Comparison of ENCODE assay signal across 8 mouse cellular contexts in the genomic region with DNA sequence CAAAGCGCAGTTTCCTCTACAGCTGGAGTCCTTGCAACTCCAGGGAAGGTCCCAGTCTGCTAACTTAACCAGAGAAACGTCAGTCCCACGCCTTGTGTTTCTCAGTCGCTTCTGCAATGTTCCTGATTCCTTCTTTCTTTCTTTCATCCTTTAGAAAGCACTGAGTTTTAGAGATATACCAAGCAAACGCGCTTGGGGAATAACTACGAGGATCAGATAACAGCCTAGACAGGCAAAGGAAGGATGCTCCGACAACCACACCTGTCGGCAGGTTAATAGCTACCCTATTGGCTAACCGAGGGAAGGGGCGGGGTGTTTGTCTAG. TPM values are rescaled to one million over a fixed set of nuclear protein-coding genes. Genes with fewer than 3 reads are reported as not detected.
DNase-seq lines count a peak whose midpoint lies in the region; ATAC-seq and TF ChIP-seq lines count a peak whose summit lies in the region.

No protein-coding gene starts in this region.

- H3K4me3 ChIP-seq in heart, adult 2 months: peak overlapping the region; percentile 70
- H3K4me3 ChIP-seq in myocyte: peak overlapping the region; percentile 68

- no peak for TF ChIP-seq EP300 in heart, adult 2 months (IDR thresholded peaks at IDR 0.05; ENCODE audit: insufficient read depth, low read depth, low read length)

- H3K4me1 ChIP-seq in heart, adult 2 months (ENCODE audit: control insufficient read depth, insufficient read depth, low read length): peaks cover 18% of the 10 kb centered on the region

- H3K9ac ChIP-seq in heart, adult 2 months (ENCODE audit: low read depth, low read length): no peak overlapping the region

- peak in 1 of 2 experiments; percentile 86 for DNase-seq in heart, adult 2 months
- DNase-seq in heart, postnatal 4 days: no peak
- DNase-seq in urinary bladder, postnatal 14 days (ENCODE audit: low spot score): peak; percentile 92
- no peak for DNase-seq in urinary bladder, postnatal 36 days (ENCODE audit: low spot score in 2 of 2)
- peak; percentile 94 to 96 for DNase-seq in kidney, postnatal 25 days
- DNase-seq in ovary, postnatal 10 days (ENCODE audit: low spot score): no peak

- H3K79me2 ChIP-seq in heart, adult 2 months (replicated peaks; ENCODE audit: control insufficient read depth, insufficient read depth, low read length): peaks cover 6% of the 10 kb centered on the region
- H3K79me2 ChIP-seq in myocyte (ENCODE audit: control insufficient read depth, insufficient read depth): peaks cover 38% of the 10 kb centered on the region

- no peaks in the 10 kb centered on the region for H3K27me3 ChIP-seq in heart, adult 2 months (ENCODE audit: control insufficient read depth, insufficient read depth, low read length)
- no peaks in the 10 kb centered on the region for H3K27me3 ChIP-seq in myocyte (ENCODE audit: control insufficient read depth, insufficient read depth, insufficient read length)

- peaks cover 17% of the 10 kb centered on the region for H3K36me3 ChIP-seq in heart, adult 2 months (ENCODE audit: control insufficient read depth, insufficient read depth, low read length)
- H3K36me3 ChIP-seq in myocyte (ENCODE audit: control insufficient read depth, insufficient read depth): no peaks in the 10 kb centered on the region

- H3ac ChIP-seq in myocyte (ENCODE audit: control insufficient read depth, insufficient read length): no peak overlapping the region

- no peak for TF ChIP-seq CTCF in heart, adult 2 months (IDR thresholded peaks at IDR 0.05)

- intact Hi-C loops in heart, adult 2 months (cut with DNase I): no loop called here

- WGBS in heart, adult 2 months: 1% methylated on average over 11 of the region's 11 CpGs

- peak overlapping the region; percentile 76 for H3K4me2 ChIP-seq in myocyte (ENCODE audit: low read depth)

- TF ChIP-seq POLR2A in heart, adult 2 months (IDR thresholded peaks at IDR 0.05; ENCODE audit: insufficient read depth, low read depth, low read length): no peak
- no peak for TF ChIP-seq POLR2A in myocyte (IDR thresholded peaks at IDR 0.05; ENCODE audit: insufficient read length, low read depth)

- no peak for ATAC-seq in CD4-positive, CD25-positive, alpha-beta regulatory T cell, adult 4 months

- peak overlapping the region; percentile 54 for H3K27ac ChIP-seq in heart, adult 2 months

TF ChIP-seq in myocyte, 11 proteins besides CTCF, POLR2A, EP300 and RAD21:
- TF ChIP-seq CEBPB (IDR thresholded peaks at IDR 0.05; ENCODE audit: insufficient read depth, poor library complexity, severe bottlenecking) (no peak), MAX (IDR thresholded peaks at IDR 0.05; ENCODE audit: low read depth) (no peak), TCF3 (IDR thresholded peaks at IDR 0.05; ENCODE audit: insufficient read length, low read depth) (no peak), TCF12 (IDR thresholded peaks at IDR 0.05; ENCODE audit: insufficient read depth, poor library complexity, severe bottlenecking) (no peak), SRF (IDR thresholded peaks at IDR 0.05; ENCODE audit: control insufficient read depth, insufficient read length, low read depth) (no peak), MYOG (IDR thresholded peaks at IDR 0.05; ENCODE audit: control insufficient read depth in 1 of 3, insufficient read depth in 1 of 3, insufficient read length in 2 of 3, low read depth in 2 of 3) (no peak), REST (IDR thresholded peaks at IDR 0.05; ENCODE audit: insufficient read depth, insufficient read length) (no peak), MYOD1 (IDR thresholded peaks at IDR 0.05; ENCODE audit: control insufficient read depth in 1 of 3, insufficient read length in 2 of 3, low read depth in 2 of 3) (no peak), POLR2AphosphoS2 (IDR thresholded peaks at IDR 0.05; ENCODE audit: insufficient read length, low read depth) (no peak), E2F4 (IDR thresholded peaks at IDR 0.05; ENCODE audit: insufficient read depth) (no peak), USF1 (IDR thresholded peaks at IDR 0.05; ENCODE audit: low read depth) (no peak)

RNA-seq across cellular contexts. Expression of gene Cnot3, which starts 0.8 kb away (rescaled TPM):
- 10 to 100 TPM; 22.1 to 23.1 TPM for total RNA-seq in heart, adult 2 months (2021)
- polyA plus RNA-seq in heart, adult 2 months (2012; rRNA removed): 20.3 and 33.2 TPM in 2 replicates
- total RNA-seq in heart, postnatal 4 days (2021): 10 to 100 TPM; 37.9 to 38.3 TPM
- polyA plus RNA-seq in myocyte (2012; fragmentation: generic; extraction: Trizol): 49.0 TPM
- 10 to 100 TPM; 30.3 to 50.6 TPM for polyA plus RNA-seq in CD4-positive, CD25-positive, alpha-beta regulatory T cell, adult 4 months (2017; shearing (Covaris generic))

RNA-seq across cellular contexts. Expression of gene Prpf31, which starts 14.5 kb away (rescaled TPM):
- 10 to 100 TPM; 24.1 to 24.4 TPM for total RNA-seq in heart, adult 2 months (2021)
- polyA plus RNA-seq in heart, adult 2 months (2012; rRNA removed): 21.5 and 30.3 TPM in 2 replicates
- 10 to 100 TPM; 37.5 to 40.3 TPM for total RNA-seq in heart, postnatal 4 days (2021)
- 54.8 TPM for polyA plus RNA-seq in myocyte (2012; fragmentation: generic; extraction: Trizol)
- polyA plus RNA-seq in CD4-positive, CD25-positive, alpha-beta regulatory T cell, adult 4 months (2017; shearing (Covaris generic)): 100 to 1,000 TPM in 1 of 2 experiments, 10 to 100 TPM in 1; 95.1 to 114 TPM

RNA-seq across cellular contexts. Expression of gene Tfpt, which starts 14.6 kb away (rescaled TPM):
- total RNA-seq in heart, adult 2 months (2021): 10 to 100 TPM; 16.9 to 21.1 TPM
- polyA plus RNA-seq in heart, adult 2 months (2012; rRNA removed): 8.0 and 8.8 TPM in 2 replicates
- 10 to 100 TPM; 18.0 to 23.0 TPM for total RNA-seq in heart, postnatal 4 days (2021)
- 27.2 TPM for polyA plus RNA-seq in myocyte (2012; fragmentation: generic; extraction: Trizol)
- 10 to 100 TPM; 16.0 to 21.3 TPM for polyA plus RNA-seq in CD4-positive, CD25-positive, alpha-beta regulatory T cell, adult 4 months (2017; shearing (Covaris generic))

RNA-seq across cellular contexts. Expression of gene Leng1, which starts 21.3 kb away (rescaled TPM):
- 10 to 100 TPM; 11.8 to 12.8 TPM for total RNA-seq in heart, adult 2 months (2021)
- 4.8 and 5.9 TPM in 2 replicates for polyA plus RNA-seq in heart, adult 2 months (2012; rRNA removed)
- total RNA-seq in heart, postnatal 4 days (2021): 10 to 100 TPM in 1 of 2 experiments, 1 to 10 TPM in 1; 8.5 to 10.2 TPM
- polyA plus RNA-seq in myocyte (2012; fragmentation: generic; extraction: Trizol): 9.5 TPM
- polyA plus RNA-seq in CD4-positive, CD25-positive, alpha-beta regulatory T cell, adult 4 months (2017; shearing (Covaris generic)): 1 to 10 TPM; 6.8 to 8.6 TPM

RNA-seq across cellular contexts. Expression of gene Ndufa3, which starts 27.1 kb away (rescaled TPM):
- 1,000 to 10,000 TPM; 1,765 to 2,117 TPM for total RNA-seq in heart, adult 2 months (2021)
- 956 and 1,299 TPM in 2 replicates for polyA plus RNA-seq in heart, adult 2 months (2012; rRNA removed)
- total RNA-seq in heart, postnatal 4 days (2021): 1,000 to 10,000 TPM; 1,232 to 1,303 TPM
- polyA plus RNA-seq in myocyte (2012; fragmentation: generic; extraction: Trizol): 537 TPM
- polyA plus RNA-seq in CD4-positive, CD25-positive, alpha-beta regulatory T cell, adult 4 months (2017; shearing (Covaris generic)): 100 to 1,000 TPM; 538 to 754 TPM

Comparison
In these comparisons a context has a peak if more than half of its experiments do, and no peak if none do; other contexts are left out.
1. DNase-seq: peak in urinary bladder, postnatal 14 days (single experiment) and kidney, postnatal 25 days (2 of 2); none in heart, postnatal 4 days (single experiment), urinary bladder, postnatal 36 days (0 of 2) and ovary, postnatal 10 days (single experiment).